Mouse (Mus musculus) cerebellum, postnatal 36 days (tissue): ENCODE measurements around the gene Aldh3b1.
A peak's percentile ranks its signal among the peaks of the same experiment; 100 is the strongest.
"Not testable (repeated sequence)": the region's sequence is repeated elsewhere in the genome, so short reads cannot be mapped to it uniquely, and the experiment has no call there.

Experiments used
- DNase-seq, 2 experiments: peaks; one replicate each; pipeline ENCODE4 v3.0.0; 2021 to 2022; ENCODE audit warnings: mixed read lengths in 2 of 2

The Aldh3b1 gene

DNA sequence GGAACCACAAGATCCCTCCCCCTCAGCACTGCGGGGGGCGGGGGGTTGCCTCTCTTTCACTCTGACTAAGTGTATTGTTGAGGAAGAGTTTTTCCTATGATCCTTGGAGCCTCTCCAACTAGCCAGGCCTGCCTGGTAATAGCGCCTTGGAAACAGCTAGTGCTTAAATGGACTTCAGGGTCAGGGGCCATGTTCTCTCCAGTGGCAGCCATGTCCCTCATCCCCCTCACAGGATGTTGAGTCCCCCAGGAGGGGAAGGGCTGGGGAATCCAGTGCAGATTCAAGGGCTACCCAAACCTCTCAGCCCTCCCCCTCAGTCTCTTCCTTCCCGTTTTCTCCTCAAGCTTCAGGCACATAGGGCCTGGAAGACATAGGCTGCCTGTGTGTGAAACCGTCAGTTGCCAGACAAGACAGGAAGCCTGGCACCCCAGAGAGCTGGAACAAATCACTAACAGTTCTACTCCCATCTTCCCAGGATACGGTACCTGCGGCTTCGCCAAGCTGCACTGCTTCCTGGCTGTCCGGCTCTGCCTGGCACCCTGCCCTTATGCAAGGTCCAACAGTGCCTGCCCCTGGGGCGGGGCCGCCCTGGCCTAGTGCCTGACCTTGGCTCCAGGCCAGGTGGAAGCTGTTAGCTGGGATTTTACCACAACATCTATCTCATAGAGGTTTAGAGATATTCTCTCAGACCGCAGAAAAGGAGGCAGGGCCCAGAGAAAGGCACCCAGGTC, at the start of gene Aldh3b1:
Gene Aldh3b1, minus strand, starts transcription at position 598 of the 731 bp plus-strand sequence.
- DNase-seq: peak; percentile 89

DNA sequence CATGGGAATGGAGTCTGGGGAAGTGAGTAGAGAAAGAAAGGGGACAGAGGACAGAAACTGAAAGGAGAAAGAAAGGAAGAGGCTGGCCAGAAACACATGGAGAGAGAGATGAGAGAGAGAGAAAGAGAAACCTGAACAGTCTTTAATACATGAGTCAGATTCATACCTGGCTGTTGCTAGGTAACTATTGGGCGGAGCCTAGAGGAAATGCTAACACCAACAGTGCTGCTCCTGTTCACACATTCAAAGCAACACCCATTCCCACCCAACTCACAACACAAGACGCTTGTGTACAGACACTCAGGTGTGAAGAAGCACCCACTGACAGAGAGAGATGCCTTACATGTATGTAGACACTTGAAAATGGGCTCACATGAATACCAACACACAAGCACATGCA, 46.3 kb upstream of the Aldh3b1 start:
- DNase-seq: no peak

GRCm38 (mm10) chr19:3974608-3975007, 45.0 kb upstream of the Aldh3b1 start:
- not testable (repeated sequence) for DNase-seq

DNA sequence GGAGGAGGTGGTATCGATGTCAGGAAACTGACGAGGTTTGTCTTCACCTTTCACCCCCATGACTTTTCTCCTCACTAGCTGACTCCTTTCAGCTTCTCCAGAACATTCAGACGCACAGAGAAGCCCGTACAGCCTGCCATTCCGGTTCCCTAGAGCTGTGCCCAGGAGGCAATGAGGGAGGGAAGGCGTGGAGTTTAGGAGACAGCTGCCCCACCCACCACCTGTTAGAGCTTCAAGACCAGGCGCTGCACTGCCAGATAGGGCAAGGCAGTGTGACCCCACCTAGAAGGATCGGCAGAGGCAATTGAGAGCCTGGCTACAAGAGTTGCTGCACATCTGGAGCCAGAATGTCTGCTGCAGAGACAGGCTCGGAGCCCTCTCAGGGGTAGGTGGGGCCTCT, 42.6 kb upstream of the Aldh3b1 start, which contains the start of gene Aldh3b2:
Gene Aldh3b2, plus strand, starts transcription at position 100 of the 400 bp plus-strand sequence.
- no peak for DNase-seq

GRCm38 (mm10) chr19:3967258-3967657, 37.6 kb upstream of the Aldh3b1 start:
- DNase-seq: no peak

GRCm38 (mm10) chr19:3966330-3967075, 36.9 kb upstream of the Aldh3b1 start:
- no peak for DNase-seq

DNA sequence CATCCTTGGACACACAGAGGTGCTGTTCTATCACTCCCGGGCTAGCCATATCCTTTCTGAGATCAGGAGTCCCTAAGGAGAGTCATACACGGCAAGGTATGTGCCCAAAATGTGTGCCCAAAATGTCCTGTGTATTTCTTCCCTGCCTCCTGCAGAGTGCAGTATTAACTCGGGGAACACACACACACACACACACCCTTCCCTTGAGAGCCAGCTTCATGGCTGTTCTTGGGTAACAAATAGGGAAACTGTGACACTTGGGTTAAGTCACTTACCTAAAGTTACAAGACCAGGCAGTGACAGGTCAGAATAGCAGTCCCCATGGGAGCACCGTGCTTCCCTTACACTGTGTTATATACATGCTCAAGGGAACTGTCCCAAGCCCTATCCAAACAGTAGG, 34.4 kb upstream of the Aldh3b1 start:
- no peak for DNase-seq

DNA sequence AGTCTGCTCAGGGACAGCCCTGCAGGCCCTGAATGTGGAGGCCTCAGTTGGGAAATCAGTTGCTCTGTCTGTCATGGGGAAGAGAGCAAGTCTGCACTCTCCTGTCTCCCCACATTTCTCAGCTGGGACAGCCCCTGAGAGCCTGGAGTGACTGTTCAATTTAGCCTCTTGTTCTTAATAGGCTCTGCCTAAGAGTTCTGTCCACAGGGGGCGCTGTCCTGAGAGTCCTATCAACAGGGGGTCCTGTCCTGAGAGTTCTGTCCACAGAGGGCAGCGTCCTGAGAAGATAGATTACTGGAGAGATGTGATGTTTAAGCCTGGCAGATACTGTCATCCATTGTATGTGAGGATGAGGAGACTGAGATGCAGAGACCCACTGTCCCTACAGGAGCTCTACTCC, 32.9 kb upstream of the Aldh3b1 start:
- no peak for DNase-seq

- DNase-seq: not testable (repeated sequence)
Measured at GRCm38 (mm10) chr19:3961805-3962204, 32.2 kb upstream of the Aldh3b1 start.

DNA sequence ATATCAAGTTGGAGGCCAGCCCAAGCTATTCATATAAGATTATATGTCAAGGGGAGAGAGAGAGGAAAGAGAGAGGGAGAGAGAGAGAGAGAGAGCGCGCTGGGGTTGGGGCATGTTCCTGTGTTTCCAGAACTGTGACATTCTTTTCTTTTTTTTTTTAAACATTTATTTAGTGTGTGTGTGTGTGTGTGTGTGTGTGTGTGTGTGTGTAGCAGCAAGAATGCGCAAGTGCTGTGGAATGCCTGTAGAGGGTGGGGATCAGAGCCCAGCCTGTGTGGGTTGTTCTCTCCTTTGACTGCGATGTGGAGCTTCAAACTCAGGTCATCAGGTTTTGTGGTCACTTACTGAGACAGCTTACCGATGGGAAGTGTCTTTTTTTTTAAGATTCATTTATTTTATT, 30.6 kb upstream of the Aldh3b1 start:
- no peak for DNase-seq

DNA sequence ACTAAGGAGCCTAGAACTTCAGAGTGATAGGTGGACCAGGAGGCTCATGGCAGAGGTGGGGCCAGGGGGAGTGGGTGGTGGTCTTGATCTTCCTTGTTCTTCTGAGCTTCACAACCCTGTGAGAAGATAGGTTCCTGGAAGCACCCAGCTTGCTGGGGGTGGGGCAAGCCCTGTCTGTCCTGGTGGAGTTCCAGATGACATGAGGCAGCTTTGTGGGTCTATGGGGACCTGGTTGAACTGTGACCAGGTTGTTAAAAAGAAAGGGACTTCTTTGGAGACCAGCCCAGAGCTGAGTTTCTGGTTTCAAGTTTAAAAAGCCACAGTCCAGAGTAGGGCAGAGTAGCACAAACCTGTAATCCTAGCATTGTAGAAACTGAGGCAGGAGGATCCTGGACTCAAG, 29.4 kb upstream of the Aldh3b1 start:
- DNase-seq: no peak

DNA sequence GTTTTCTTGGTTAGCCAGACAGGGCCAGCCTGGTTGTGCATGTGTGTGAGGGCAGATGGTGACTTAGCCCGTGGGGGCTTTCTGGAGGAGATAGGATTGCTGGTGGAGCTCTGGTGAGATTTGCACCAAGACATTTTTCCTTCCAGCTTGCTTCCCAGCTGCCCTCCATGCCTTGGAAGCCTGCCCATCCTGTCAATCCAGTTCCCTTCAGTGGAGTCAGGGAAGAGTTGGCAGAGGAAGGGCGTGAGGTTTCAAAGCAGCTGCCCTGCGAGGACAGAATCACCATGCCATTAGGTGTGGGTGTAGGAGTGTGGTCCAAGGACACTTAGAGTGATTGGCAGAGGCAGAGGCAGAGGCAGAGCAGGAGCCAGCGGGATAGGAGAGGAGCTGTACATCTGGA, 28.9 kb upstream of the Aldh3b1 start, which contains the start of gene Aldh3b3:
Gene Aldh3b3, plus strand, starts transcription at position 176 of the 400 bp plus-strand sequence.
- DNase-seq: no peak

- DNase-seq: not testable (repeated sequence)
Measured at GRCm38 (mm10) chr19:3957296-3958036, 27.9 kb upstream of the Aldh3b1 start.

DNA sequence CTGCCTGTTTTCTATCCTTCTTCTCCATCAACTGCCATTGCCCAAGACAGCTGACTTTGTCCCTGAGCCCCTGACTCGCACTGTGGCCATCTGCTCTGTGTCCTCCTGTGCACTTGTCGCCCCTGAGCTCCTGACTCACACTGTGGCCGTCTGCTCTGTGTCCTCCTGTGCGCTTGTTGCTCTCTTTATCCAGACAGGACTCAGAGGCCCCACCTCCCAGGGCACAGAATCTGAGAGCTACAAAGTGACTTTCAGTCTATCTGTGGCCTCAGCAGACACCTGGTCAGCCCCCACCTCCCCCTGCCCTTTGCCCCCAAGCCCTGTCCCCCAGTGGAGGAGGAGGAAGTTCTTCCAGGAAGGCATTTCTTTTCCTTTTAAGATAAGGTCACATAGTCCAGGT, 26.2 kb upstream of the Aldh3b1 start:
- DNase-seq: peak in 1 of 2 experiments; percentile 20

- DNase-seq: no peak
Measured at GRCm38 (mm10) chr19:3955033-3955432, 25.4 kb upstream of the Aldh3b1 start.

GRCm38 (mm10) chr19:3952099-3952498, 22.5 kb upstream of the Aldh3b1 start:
- no peak for DNase-seq

DNA sequence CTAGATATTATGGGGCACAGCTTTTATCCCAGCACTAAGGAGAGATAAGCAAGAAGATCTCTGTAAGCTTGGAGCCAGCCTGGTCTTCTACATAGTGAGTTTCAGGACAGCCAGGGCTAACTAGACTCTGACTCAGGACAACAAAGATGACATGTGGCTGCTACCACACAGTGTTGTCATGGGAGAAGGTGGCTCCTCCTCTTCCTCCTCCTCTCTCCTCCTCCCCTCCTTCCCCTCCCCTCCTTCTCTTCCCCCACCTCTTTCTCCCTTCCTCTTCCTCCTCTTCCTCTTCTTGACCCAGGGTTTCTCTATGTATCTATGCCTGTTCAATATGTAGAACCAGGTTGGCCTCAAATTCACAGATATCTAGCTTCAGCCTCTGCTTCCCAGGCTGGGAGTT, 21.9 kb upstream of the Aldh3b1 start:
- DNase-seq: no peak

DNA sequence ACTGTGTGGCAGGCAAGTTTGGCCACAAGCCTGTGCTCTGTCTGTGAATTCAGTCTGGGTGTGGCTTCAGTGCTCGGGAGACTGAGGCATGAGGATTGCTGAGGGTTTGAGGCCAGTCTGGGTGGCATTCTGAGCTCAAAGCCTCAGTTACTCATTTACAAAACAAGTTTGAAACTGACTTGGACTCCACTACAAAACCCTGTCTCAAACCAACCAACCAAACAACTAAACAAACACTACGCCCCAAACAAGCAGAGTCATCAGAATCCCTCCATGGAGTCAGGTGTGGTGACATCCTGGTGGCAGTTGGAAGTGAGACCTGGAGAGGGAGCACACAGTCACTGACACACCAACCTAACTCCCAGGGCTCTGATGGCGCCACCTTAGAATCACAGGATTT, 20.7 kb upstream of the Aldh3b1 start:
- no peak for DNase-seq

- DNase-seq: no peak
Measured at GRCm38 (mm10) chr19:3948546-3948945, 18.9 kb upstream of the Aldh3b1 start.

DNA sequence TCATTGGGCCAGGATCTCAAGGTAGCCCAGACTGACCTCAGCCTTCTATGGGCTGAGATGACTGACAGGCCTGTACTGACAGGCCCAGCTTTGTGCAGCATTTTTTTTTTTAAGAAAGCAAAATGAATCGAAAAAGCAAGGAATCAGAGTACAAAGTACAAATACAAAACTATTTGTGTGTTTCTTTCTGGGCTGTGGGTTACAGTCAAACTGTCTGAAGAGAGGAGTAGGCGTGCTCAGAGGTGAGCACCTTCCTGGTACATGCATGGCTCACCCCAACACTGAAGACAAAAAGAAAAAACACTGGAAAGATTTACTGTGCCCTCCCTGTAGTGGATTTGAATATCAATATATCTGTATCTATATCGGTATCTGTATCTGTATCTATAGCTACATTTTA, 18.2 kb upstream of the Aldh3b1 start:
- no peak for DNase-seq

DNA sequence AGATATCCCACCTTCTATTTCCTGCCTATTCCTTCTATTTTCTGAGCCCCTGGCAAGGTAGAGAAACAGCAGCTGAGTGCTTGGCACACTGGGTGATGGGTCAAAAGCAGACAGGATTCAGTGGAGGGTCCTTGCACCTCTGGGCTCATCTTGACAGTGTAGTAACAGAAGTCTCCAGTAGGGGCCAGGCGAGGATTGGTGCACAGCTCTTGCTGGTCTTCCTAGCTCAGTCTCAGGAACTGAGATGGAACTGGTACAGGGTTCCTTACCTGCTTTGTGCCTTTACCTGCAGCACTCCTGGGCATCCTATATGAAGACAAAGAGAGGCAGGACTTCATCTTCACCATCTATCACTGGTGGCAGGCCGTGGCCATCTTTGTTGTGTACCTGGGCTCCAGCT, 17.1 kb upstream of the Aldh3b1 start:
- DNase-seq: peak; percentile 63 to 73

GRCm38 (mm10) chr19:3945872-3946564, 16.4 kb upstream of the Aldh3b1 start:
- DNase-seq: no peak
